Mouse (Mus musculus) adrenal gland, postnatal 4 days (tissue): ENCODE data around the gene Ggcx. TPM values are rescaled to one million over a fixed set of nuclear protein-coding genes. Genes with fewer than 3 reads are reported as not detected.

Experiments used
- DNase-seq, 2 experiments: peaks; one replicate each; pipeline ENCODE4 v3.0.0; 2021 to 2022; ENCODE audit warnings: low spot score in 2 of 2, mixed read lengths in 2 of 2
- total RNA-seq, 2 experiments: library from RNA; stranded (reverse); gene quantifications; 2 replicates each; pipeline ENCODE4 v1.2.3; 2021

Ggcx gene
- total RNA-seq, 2 experiments from 2014 or later = 45.5 to 48.9 TPM

GRCm38 (mm10) chr6:72386561-72386960 is 27.5 kb upstream of the Ggcx start:
- no peak for DNase-seq

- no peak for DNase-seq
These were observed 26.3 kb upstream of the Ggcx start for GRCm38 (mm10) chr6:72387816-72388215.

- DNase-seq = no peak
These were observed 25.8 kb upstream of the Ggcx start for GRCm38 (mm10) chr6:72388266-72388665.

GRCm38 (mm10) chr6:72388791-72389329 is 25.2 kb upstream of the Ggcx start:
- DNase-seq = no peak

- peak in 1 of 2 experiments; percentile 23 for DNase-seq
These were observed 24.6 kb upstream of the Ggcx start for GRCm38 (mm10) chr6:72389471-72389940.

GRCm38 (mm10) chr6:72389941-72390771 is 24.0 kb upstream of the Ggcx start, which contains the start of gene Vamp8:
Vamp8 (minus strand) TSS chr6:72390703.
- peak; percentile 54 to 68 for DNase-seq

- DNase-seq = peak in 1 of 2 experiments; percentile 47
These were observed 23.1 kb upstream of the Ggcx start for GRCm38 (mm10) chr6:72390795-72391521.

GRCm38 (mm10) chr6:72392341-72392740 is 21.8 kb upstream of the Ggcx start:
- DNase-seq = no peak

GRCm38 (mm10) chr6:72396837-72397251 is 17.3 kb upstream of the Ggcx start:
- DNase-seq = no peak

- no peak for DNase-seq
These were observed 14.1 kb upstream of the Ggcx start for GRCm38 (mm10) chr6:72399967-72400366.

- DNase-seq = peak; percentile 49 to 51
These were observed 12.2 kb upstream of the Ggcx start for GRCm38 (mm10) chr6:72401875-72402274.

- DNase-seq = no peak
These were observed 8.8 kb upstream of the Ggcx start for GRCm38 (mm10) chr6:72405356-72405755.

- DNase-seq = peak; percentile 52 to 74
These were observed 7.0 kb upstream of the Ggcx start for GRCm38 (mm10) chr6:72407119-72407518.

- no peak for DNase-seq
These were observed 4.5 kb upstream of the Ggcx start for GRCm38 (mm10) chr6:72409567-72409966.

- DNase-seq = no peak
These were observed 4.1 kb upstream of the Ggcx start for GRCm38 (mm10) chr6:72410003-72410402.

GRCm38 (mm10) chr6:72410518-72410917 is 3.6 kb upstream of the Ggcx start:
- no peak for DNase-seq

- DNase-seq = no peak
These were observed 1.1 kb downstream of the Ggcx start for GRCm38 (mm10) chr6:72415181-72415580.

- no peak for DNase-seq
These were observed 2.1 kb downstream of the Ggcx start for GRCm38 (mm10) chr6:72415964-72416772.

- DNase-seq = no peak
These were observed 4.2 kb downstream of the Ggcx start for GRCm38 (mm10) chr6:72418279-72418678.

- no peak for DNase-seq
These were observed 5.7 kb downstream of the Ggcx start for GRCm38 (mm10) chr6:72419806-72420205.

- no peak for DNase-seq
These were observed 6.8 kb downstream of the Ggcx start for GRCm38 (mm10) chr6:72420901-72421300.
